Mouse (Mus musculus): Measurements from ENCODE around the gene Zer1. TPM values are rescaled to one million over a fixed set of nuclear protein-coding genes. Genes with fewer than 3 reads are reported as not detected.
"Not testable (repeated sequence)": the region's sequence is repeated elsewhere in the genome, so short reads cannot be mapped to it uniquely, and the experiment has no call there.

Gene Zer1
- polyA plus RNA-seq, 1 experiment from 2014 or later = 9.3 TPM

GRCm38 (mm10) chr2:30058418-30058817 is 66.0 kb downstream of the Zer1 start:
- peak; percentile 45 for DNase-seq (ENCODE audit: low spot score)
- Histone ChIP-seq H3K4me3 (ENCODE audit: low read depth, low read length) (no peak overlapping the region), H3K27me3 (ENCODE audit: control insufficient read depth, insufficient read depth, low read length) (no peaks in the 10 kb centered on the region), H3K4me1 (replicated peaks; ENCODE audit: control insufficient read depth, insufficient read depth, low read length) (no peaks in the 10 kb centered on the region; the same call in 1 of the 2 replicates), H3K36me3 (ENCODE audit: control insufficient read depth, insufficient read depth, low read length) (no peaks in the 10 kb centered on the region), H3K9me3 (ENCODE audit: control insufficient read depth, low read length) (no peaks in the 10 kb centered on the region), H3K4me2 (replicated peaks; ENCODE audit: low read depth, low read length) (no peak overlapping the region), H3K9ac (ENCODE audit: low read depth, low read length) (no peak overlapping the region), H3K27ac (ENCODE audit: low read depth, low read length) (no peak overlapping the region)
- WGBS = 34% methylated on average over 5 of the region's 5 CpGs
- no peak for ATAC-seq (ENCODE audit: low FRiP score)

GRCm38 (mm10) chr2:30057223-30057904 is 67.0 kb downstream of the Zer1 start, which contains the start of gene Set:
TSS of gene Set (plus strand) at chr2:30057378.
- no peak within 1 kb of the TSS for H3K27ac ChIP-seq (ENCODE audit: low read depth, low read length)
- no peaks in the 10 kb centered on the region for H3K27me3 ChIP-seq (ENCODE audit: control insufficient read depth, insufficient read depth, low read length)
- no peak within 1 kb of the TSS for H3K9ac ChIP-seq (ENCODE audit: low read depth, low read length)
- no peaks in the 10 kb centered on the region for H3K9me3 ChIP-seq (ENCODE audit: control insufficient read depth, low read length)
- H3K4me2 ChIP-seq (replicated peaks; ENCODE audit: low read depth, low read length) = no peak within 1 kb of the TSS
- H3K36me3 ChIP-seq (ENCODE audit: control insufficient read depth, insufficient read depth, low read length) = no peaks in the 10 kb centered on the region
- WGBS = 52% methylated on average over 12 of the region's 12 CpGs
- DNase-seq (ENCODE audit: low spot score) = peak; percentile 46
- H3K4me1 ChIP-seq (replicated peaks; ENCODE audit: control insufficient read depth, insufficient read depth, low read length) = no peaks in the 10 kb centered on the region; the same call in 1 of the 2 replicates
- ATAC-seq (ENCODE audit: low FRiP score) = no peak
- H3K4me3 ChIP-seq (ENCODE audit: low read depth, low read length) = no peak within 1 kb of the TSS

GRCm38 (mm10) chr2:30056736-30057135 is 67.6 kb downstream of the Zer1 start:
- Histone ChIP-seq H3K27ac (ENCODE audit: low read depth, low read length) (no peak overlapping the region), H3K4me3 (ENCODE audit: low read depth, low read length) (no peak overlapping the region), H3K9ac (ENCODE audit: low read depth, low read length) (no peak overlapping the region), H3K27me3 (ENCODE audit: control insufficient read depth, insufficient read depth, low read length) (no peaks in the 10 kb centered on the region), H3K4me2 (replicated peaks; ENCODE audit: low read depth, low read length) (no peak overlapping the region), H3K36me3 (ENCODE audit: control insufficient read depth, insufficient read depth, low read length) (no peaks in the 10 kb centered on the region), H3K9me3 (ENCODE audit: control insufficient read depth, low read length) (no peaks in the 10 kb centered on the region), H3K4me1 (replicated peaks; ENCODE audit: control insufficient read depth, insufficient read depth, low read length) (no peaks in the 10 kb centered on the region; the same call in 1 of the 2 replicates)
- 84% methylated on average over 3 of the region's 3 CpGs for WGBS
- ATAC-seq (ENCODE audit: low FRiP score) (no peak), DNase-seq (ENCODE audit: low spot score) (no peak)

- 95% methylated on average over 3 of the region's 3 CpGs for WGBS
- H3K4me1 ChIP-seq (replicated peaks; ENCODE audit: control insufficient read depth, insufficient read depth, low read length); H3K36me3 ChIP-seq (ENCODE audit: control insufficient read depth, insufficient read depth, low read length); H3K4me2 ChIP-seq (replicated peaks; ENCODE audit: low read depth, low read length); H3K9ac ChIP-seq (ENCODE audit: low read depth, low read length); H3K9me3 ChIP-seq (ENCODE audit: control insufficient read depth, low read length); H3K4me3 ChIP-seq (ENCODE audit: low read depth, low read length); H3K27me3 ChIP-seq (ENCODE audit: control insufficient read depth, insufficient read depth, low read length); H3K27ac ChIP-seq (ENCODE audit: low read depth, low read length); DNase-seq (ENCODE audit: low spot score); ATAC-seq (ENCODE audit: low FRiP score): not testable (repeated sequence)
Observed at GRCm38 (mm10) chr2:30055310-30055709, 69.1 kb downstream of the Zer1 start.

GRCm38 (mm10) chr2:30051992-30052761 is 72.2 kb downstream of the Zer1 start:
- no peak overlapping the region for H3K4me2 ChIP-seq (replicated peaks; ENCODE audit: low read depth, low read length)
- H3K9ac ChIP-seq (ENCODE audit: low read depth, low read length) = no peak overlapping the region
- no peak for ATAC-seq (ENCODE audit: low FRiP score)
- H3K9me3 ChIP-seq (ENCODE audit: control insufficient read depth, low read length) = no peaks in the 10 kb centered on the region
- H3K27me3 ChIP-seq (ENCODE audit: control insufficient read depth, insufficient read depth, low read length) = no peaks in the 10 kb centered on the region
- DNase-seq (ENCODE audit: low spot score) = no peak
- H3K27ac ChIP-seq (ENCODE audit: low read depth, low read length) = no peak overlapping the region
- H3K36me3 ChIP-seq (ENCODE audit: control insufficient read depth, insufficient read depth, low read length) = no peaks in the 10 kb centered on the region
- no peak overlapping the region for H3K4me3 ChIP-seq (ENCODE audit: low read depth, low read length)
- H3K4me1 ChIP-seq (replicated peaks; ENCODE audit: control insufficient read depth, insufficient read depth, low read length) = no peaks in the 10 kb centered on the region
- whole genome bisulfite sequencing = 46% methylated on average over 6 of the region's 6 CpGs

GRCm38 (mm10) chr2:30049831-30050230 is 74.6 kb downstream of the Zer1 start:
- Histone ChIP-seq H3K4me3 (ENCODE audit: low read depth, low read length) (no peak overlapping the region), H3K9me3 (ENCODE audit: control insufficient read depth, low read length) (no peaks in the 10 kb centered on the region), H3K27ac (ENCODE audit: low read depth, low read length) (no peak overlapping the region)

GRCm38 (mm10) chr2:30048699-30049388 is 75.5 kb downstream of the Zer1 start, which contains the start of gene Wdr34:
TSS of gene Wdr34 (minus strand) at chr2:30048881.
- Histone ChIP-seq H3K36me3 (ENCODE audit: control insufficient read depth, insufficient read depth, low read length) (no peaks in the 10 kb centered on the region), H3K9me3 (ENCODE audit: control insufficient read depth, low read length) (no peaks in the 10 kb centered on the region), H3K27me3 (ENCODE audit: control insufficient read depth, insufficient read depth, low read length) (no peaks in the 10 kb centered on the region), H3K4me1 (replicated peaks; ENCODE audit: control insufficient read depth, insufficient read depth, low read length) (no peaks in the 10 kb centered on the region), H3K4me2 (replicated peaks; ENCODE audit: low read depth, low read length) (peak within 1 kb of the TSS; percentile 56), H3K4me3 (ENCODE audit: low read depth, low read length) (peak within 1 kb of the TSS; percentile 56), H3K27ac (ENCODE audit: low read depth, low read length) (peak within 1 kb of the TSS; percentile 85), H3K9ac (ENCODE audit: low read depth, low read length) (peak within 1 kb of the TSS; percentile 71)
- peak; percentile 99 for DNase-seq (ENCODE audit: low spot score)
- WGBS = 2% methylated on average over 53 of the region's 54 CpGs
- ATAC-seq (ENCODE audit: low FRiP score) = peak; percentile 90

More at GRCm38 (mm10) chr2:30049831-30050230, 74.6 kb downstream of the Zer1 start:
- no peaks in the 10 kb centered on the region for H3K4me1 ChIP-seq (replicated peaks; ENCODE audit: control insufficient read depth, insufficient read depth, low read length)
- H3K9ac ChIP-seq (ENCODE audit: low read depth, low read length) = no peak overlapping the region
- WGBS = 89% methylated on average over 3 of the region's 3 CpGs
- ATAC-seq (ENCODE audit: low FRiP score) = no peak
- no peaks in the 10 kb centered on the region for H3K27me3 ChIP-seq (ENCODE audit: control insufficient read depth, insufficient read depth, low read length)
- H3K36me3 ChIP-seq (ENCODE audit: control insufficient read depth, insufficient read depth, low read length) = no peaks in the 10 kb centered on the region
- no peak for DNase-seq (ENCODE audit: low spot score)
- no peak overlapping the region for H3K4me2 ChIP-seq (replicated peaks; ENCODE audit: low read depth, low read length)

- H3K27ac ChIP-seq (ENCODE audit: low read depth, low read length) = peak overlapping the region; percentile 85; the same call in 1 of the 2 replicates
- peak overlapping the region; percentile 56 for H3K4me3 ChIP-seq (ENCODE audit: low read depth, low read length)
- ATAC-seq (ENCODE audit: low FRiP score) = no peak
- 61% methylated on average over 11 of the region's 11 CpGs for WGBS
- peak overlapping the region; percentile 56 for H3K4me2 ChIP-seq (replicated peaks; ENCODE audit: low read depth, low read length)
- no peaks in the 10 kb centered on the region for H3K36me3 ChIP-seq (ENCODE audit: control insufficient read depth, insufficient read depth, low read length)
- peak overlapping the region; percentile 71 for H3K9ac ChIP-seq (ENCODE audit: low read depth, low read length)
- no peaks in the 10 kb centered on the region for H3K9me3 ChIP-seq (ENCODE audit: control insufficient read depth, low read length)
- H3K27me3 ChIP-seq (ENCODE audit: control insufficient read depth, insufficient read depth, low read length) = no peaks in the 10 kb centered on the region
- DNase-seq (ENCODE audit: low spot score) = no peak
- H3K4me1 ChIP-seq (replicated peaks; ENCODE audit: control insufficient read depth, insufficient read depth, low read length) = no peaks in the 10 kb centered on the region
Observed at GRCm38 (mm10) chr2:30048101-30048501, 76.3 kb downstream of the Zer1 start.

Measured in hindbrain, embryonic 11.5 days (tissue).